Mouse (Mus musculus) C2C12 (cell line): ENCODE measurements around the gene Bmf. TPM values are rescaled to one million over a fixed set of nuclear protein-coding genes. Genes with fewer than 3 reads are reported as not detected.

Experiments used
- H3K27me3 ChIP-seq: one replicate; pipeline ENCODE4 v1.6.1; 2011; ENCODE audit not compliant: control insufficient read depth, insufficient read depth, insufficient read length
- H3K36me3 ChIP-seq: one replicate; pipeline ENCODE4 v1.6.1; 2011; ENCODE audit not compliant: control insufficient read depth, insufficient read depth
- H3K4me3 ChIP-seq: one replicate; pipeline ENCODE4 v1.5.1; 2011; ENCODE audit warnings: mild to moderate bottlenecking, control low read depth; ENCODE audit not compliant: poor library complexity, insufficient read depth, severe bottlenecking
- H3K79me2 ChIP-seq: one replicate; pipeline ENCODE4 v1.6.1; 2011; ENCODE audit not compliant: control insufficient read depth, insufficient read depth
- H3K79me3 ChIP-seq: one replicate; pipeline ENCODE4 v1.6.1; 2011; ENCODE audit warnings: low read depth, control low read depth
- H3ac ChIP-seq: one replicate; pipeline ENCODE3; 2011; ENCODE audit warnings: low read depth; ENCODE audit not compliant: control insufficient read depth, insufficient read length
- CEBPB ChIP-seq: IDR thresholded peaks from one replicate; pipeline ENCODE4 v1.6.1; 2011; ENCODE audit warnings: low read depth, mild to moderate bottlenecking, control low read depth, moderate library complexity
- CTCF ChIP-seq: IDR thresholded peaks from one replicate; pipeline ENCODE4 v1.5.1; 2011; ENCODE audit not compliant: control insufficient read depth, insufficient read depth, insufficient read length
- FOSL1 ChIP-seq: IDR thresholded peaks from one replicate; pipeline ENCODE4 v1.8.0; 2011; ENCODE audit warnings: mild to moderate bottlenecking, low read length; ENCODE audit not compliant: poor library complexity, insufficient read depth, severe bottlenecking
- MAX ChIP-seq: IDR thresholded peaks from one replicate; pipeline ENCODE4 v1.6.1; 2011; ENCODE audit warnings: mild to moderate bottlenecking, control low read depth
- MYOD1 ChIP-seq: IDR thresholded peaks from one replicate; pipeline ENCODE4 v1.6.1; 2011; ENCODE audit warnings: low read depth; ENCODE audit not compliant: control insufficient read depth, insufficient read length
- MYOG ChIP-seq: IDR thresholded peaks from one replicate; pipeline ENCODE4 v1.6.1; 2011; ENCODE audit not compliant: control insufficient read depth, insufficient read length; ENCODE audit errors: extremely low read depth
- USF1 ChIP-seq: IDR thresholded peaks from one replicate; pipeline ENCODE4 v1.6.1; 2011; ENCODE audit warnings: low read depth, mild to moderate bottlenecking, control low read depth, moderate library complexity
- long read RNA-seq, 2 experiments: library from polyadenylated mRNA; unstranded; transcript quantifications; one replicate each; pipeline ENCODE4 v2.0.0; 2019 to 2020
- polyA plus RNA-seq: library from polyadenylated mRNA; unstranded; fragments of >200 nt; fragmentation: generic; extraction: Trizol; gene quantifications from one replicate; pipeline ENCODE4 v1.2.1, GENCODE M21; 2012; ENCODE audit warnings: missing spikeins

Gene Bmf
- polyA plus RNA-seq = 0.42 TPM
- long read RNA-seq, experiment 1, full-length matches to known transcripts = 1 of 3 reads
- long read RNA-seq, experiment 1, partial matches to known transcripts = 0 of 3 reads
- long read RNA-seq, experiment 1, other reads (novel, unspliced or antisense) = 2 of 3 reads
- long read RNA-seq, experiment 2, partial matches to known transcripts = 0 of 1 reads
- long read RNA-seq, experiment 2, other reads (novel, unspliced or antisense) = 0 of 1 reads

DNA sequence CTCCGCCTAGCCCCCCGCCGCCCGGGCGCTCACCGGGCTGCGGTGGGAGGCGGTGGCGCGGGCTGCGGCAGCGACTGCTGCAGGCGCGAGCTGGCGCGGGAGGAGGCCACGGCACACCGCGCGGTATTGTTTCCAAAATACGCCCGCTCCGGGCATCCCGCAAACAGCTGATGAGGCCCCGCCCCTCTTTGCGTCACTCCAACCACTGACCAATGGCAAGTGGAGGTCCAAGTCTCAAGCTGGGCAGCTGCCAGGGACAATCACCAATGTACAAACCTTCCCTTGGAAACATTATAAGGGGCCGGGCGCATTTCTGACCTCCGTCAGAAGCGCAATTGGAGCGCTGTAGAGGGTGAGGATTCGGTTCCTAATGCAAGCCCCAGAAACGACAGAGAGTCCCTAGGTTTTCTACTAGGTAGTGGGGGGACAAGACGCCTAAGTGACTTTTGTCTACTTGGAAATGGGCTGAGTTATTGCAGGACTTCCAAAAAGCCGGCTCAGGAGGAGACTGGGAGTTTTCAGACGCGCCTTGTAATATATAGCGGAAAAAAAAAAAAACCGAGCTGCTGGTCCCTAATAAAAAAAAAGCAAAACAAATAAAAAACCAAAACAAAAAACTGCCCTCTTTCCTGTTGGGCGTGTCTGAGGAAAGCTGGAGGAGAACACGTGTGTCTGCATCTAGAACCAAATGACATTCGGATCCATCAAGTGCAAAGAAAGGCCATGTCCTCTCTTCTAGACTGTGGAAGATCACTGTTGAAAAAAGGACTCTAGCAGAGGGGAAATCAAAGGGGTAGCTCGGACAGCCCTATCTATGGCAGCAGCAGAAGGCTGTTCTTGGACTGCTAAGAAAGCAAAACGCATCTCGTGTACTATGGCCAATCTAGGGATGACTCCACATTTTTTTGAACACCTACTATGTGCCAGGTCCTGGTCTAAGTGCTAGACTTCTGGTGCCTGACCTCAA lies at the start of gene Bmf:
Gene Bmf (minus strand): TSS at position 181 of the 967 bp plus-strand sequence.
- Histone ChIP-seq H3K4me3 (peak within 1 kb of the TSS; percentile 29), H3K79me3 (no peaks in the 10 kb centered on the region), H3K36me3 (no peaks in the 10 kb centered on the region), H3ac (peak within 1 kb of the TSS; percentile 57), H3K79me2 (no peaks in the 10 kb centered on the region), H3K27me3 (no peaks in the 10 kb centered on the region)
- TF ChIP-seq MAX (peak; percentile 8), CEBPB (peak; percentile 3), CTCF (no peak)

DNA sequence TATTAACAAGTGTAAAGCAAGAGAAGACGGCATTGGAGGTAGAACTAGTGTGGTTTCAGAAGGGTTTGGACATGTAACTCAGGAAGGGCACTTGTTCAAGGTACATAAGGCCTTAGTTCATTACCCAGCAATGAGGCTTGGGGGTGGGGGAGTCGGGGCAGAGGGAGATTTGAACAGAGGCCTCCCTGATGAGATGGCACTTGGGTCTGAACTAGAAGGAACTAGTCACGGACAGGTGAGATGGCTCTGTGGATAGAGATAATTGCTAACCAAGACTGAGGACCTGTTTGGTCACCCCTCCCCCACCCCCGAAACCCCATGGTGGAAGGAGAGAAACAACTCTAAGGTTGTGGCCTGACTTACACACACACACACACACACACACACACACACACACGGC lies 49.6 kb upstream of the Bmf start:
- TF ChIP-seq FOSL1 (no peak), CTCF (no peak), CEBPB (no peak), MAX (no peak), MYOD1 (no peak), MYOG (no peak), USF1 (no peak)
- peak overlapping the region; percentile 63 for H3K4me3 ChIP-seq

DNA sequence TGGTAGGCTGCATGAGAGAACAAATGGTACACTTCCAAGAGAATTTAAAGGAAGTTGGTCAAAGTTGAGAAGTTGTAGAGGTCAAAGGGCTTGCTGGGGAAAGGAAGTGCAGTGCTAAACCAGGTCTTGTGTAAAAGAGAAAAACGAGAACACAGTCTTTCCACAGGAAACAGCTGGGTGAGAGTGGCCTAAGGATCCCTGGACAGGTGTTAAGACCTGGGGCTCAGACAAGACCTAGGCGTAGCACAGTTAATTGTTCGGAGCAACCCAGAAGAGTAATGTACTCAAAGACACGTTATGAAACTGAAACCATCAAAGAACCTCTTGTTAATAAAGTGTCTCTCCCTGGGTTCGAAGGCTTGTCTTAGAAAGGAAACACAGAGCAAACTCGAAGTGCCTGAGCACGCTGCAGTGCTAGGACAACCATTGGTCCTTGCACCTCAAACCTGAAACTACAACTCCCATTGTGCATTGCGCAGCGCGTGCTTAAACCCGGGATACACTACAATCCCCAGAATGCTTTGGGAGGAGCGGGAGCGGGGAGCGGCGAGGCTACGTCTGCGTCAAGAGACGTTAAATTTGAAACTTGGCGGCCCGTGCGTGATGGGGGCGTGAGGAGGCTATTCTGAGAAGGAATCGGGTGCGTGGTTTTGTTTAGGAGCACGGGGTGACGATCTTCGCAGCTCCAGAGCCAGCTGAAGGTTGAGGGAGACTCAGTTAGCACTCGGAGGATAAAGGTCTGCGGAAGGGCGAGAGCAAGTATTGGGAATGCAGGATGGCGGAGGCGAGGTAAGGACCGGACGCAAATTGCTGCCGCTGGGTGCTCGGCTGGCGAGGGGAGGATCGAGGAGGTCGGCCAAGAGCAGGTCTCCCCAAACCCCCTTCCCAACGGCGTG lies 48.4 kb upstream of the Bmf start, which contains the start of gene Bub1b:
Gene Bub1b (plus strand): TSS at position 539 of the 896 bp plus-strand sequence.
- Histone ChIP-seq H3K27me3 (no peaks in the 10 kb centered on the region), H3K36me3 (peaks cover 19% of the 10 kb centered on the region), H3K4me3 (peak within 1 kb of the TSS; percentile 63), H3K79me2 (peaks cover 44% of the 10 kb centered on the region), H3ac (peak within 1 kb of the TSS; percentile 63), H3K79me3 (peaks cover 34% of the 10 kb centered on the region)
- TF ChIP-seq USF1 = no peak
- no peak for TF ChIP-seq FOSL1
- peak; percentile 53 for TF ChIP-seq MAX

More for the DNA sequence above, 49.6 kb upstream of the Bmf start:
- Histone ChIP-seq H3K79me3 (peaks cover 45% of the 10 kb centered on the region), H3K36me3 (peaks cover 30% of the 10 kb centered on the region), H3ac (peak overlapping the region; percentile 33), H3K27me3 (no peaks in the 10 kb centered on the region), H3K79me2 (peaks cover 56% of the 10 kb centered on the region)

DNA sequence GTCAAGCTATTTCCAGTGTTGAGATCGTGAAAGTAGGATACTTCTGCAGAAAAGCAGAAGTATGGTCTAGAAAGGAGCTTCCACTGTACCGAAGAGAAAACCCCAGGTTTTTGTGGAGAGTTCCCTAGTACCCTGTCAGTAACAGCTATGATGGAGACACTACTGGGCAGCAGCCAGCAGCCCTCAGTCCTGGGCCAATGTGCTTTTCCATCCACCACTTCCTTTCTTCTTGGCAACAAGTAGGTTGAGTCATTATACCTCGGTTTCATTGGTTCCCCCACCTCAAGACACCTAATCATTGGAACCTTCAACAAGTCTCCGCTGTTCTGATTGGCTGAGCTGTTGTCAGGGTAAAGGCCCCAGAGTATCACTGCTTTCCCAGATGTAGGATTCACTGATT lies 41.6 kb upstream of the Bmf start:
- no peaks in the 10 kb centered on the region for H3K36me3 ChIP-seq
- no peaks in the 10 kb centered on the region for H3K79me3 ChIP-seq
- TF ChIP-seq MYOG = no peak
- no peak for TF ChIP-seq MYOD1
- TF ChIP-seq MAX = no peak
- no peak for TF ChIP-seq CTCF
- TF ChIP-seq FOSL1 = no peak
- no peak for TF ChIP-seq CEBPB
- TF ChIP-seq USF1 = no peak
- H3K4me3 ChIP-seq = no peak overlapping the region
- peaks cover 5% of the 10 kb centered on the region for H3K27me3 ChIP-seq
- no peaks in the 10 kb centered on the region for H3K79me2 ChIP-seq
- H3ac ChIP-seq = no peak overlapping the region

DNA sequence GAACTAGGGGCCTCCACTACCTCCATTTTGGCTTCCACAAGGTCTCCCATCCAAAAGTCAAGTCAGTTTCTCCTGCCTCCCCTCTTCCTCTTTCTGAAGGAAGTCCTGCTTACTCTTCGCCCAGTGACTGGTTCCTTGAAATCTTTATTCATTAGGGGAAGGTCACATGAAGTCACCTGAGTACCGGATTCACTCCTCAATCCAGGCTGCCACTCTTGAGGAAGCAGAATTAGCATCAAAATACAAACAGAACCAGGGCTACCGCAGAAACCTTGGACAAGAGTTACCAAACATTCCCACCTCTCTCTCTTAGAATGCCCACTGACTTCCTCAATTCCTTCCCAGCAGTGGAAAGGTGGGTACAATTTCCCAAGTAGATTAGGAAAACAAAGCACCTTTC lies 38.2 kb upstream of the Bmf start:
- Histone ChIP-seq H3K79me2 (no peaks in the 10 kb centered on the region), H3K79me3 (no peaks in the 10 kb centered on the region), H3K27me3 (peaks cover 5% of the 10 kb centered on the region), H3K4me3 (no peak overlapping the region), H3ac (no peak overlapping the region), H3K36me3 (no peaks in the 10 kb centered on the region)
- TF ChIP-seq USF1 = no peak
- no peak for TF ChIP-seq CEBPB
- no peak for TF ChIP-seq MYOD1
- TF ChIP-seq MAX = no peak
- no peak for TF ChIP-seq CTCF
- no peak for TF ChIP-seq MYOG
- no peak for TF ChIP-seq FOSL1
